Comparison of ENCODE assay signal across 13 mouse cellular contexts in the genomic region with DNA sequence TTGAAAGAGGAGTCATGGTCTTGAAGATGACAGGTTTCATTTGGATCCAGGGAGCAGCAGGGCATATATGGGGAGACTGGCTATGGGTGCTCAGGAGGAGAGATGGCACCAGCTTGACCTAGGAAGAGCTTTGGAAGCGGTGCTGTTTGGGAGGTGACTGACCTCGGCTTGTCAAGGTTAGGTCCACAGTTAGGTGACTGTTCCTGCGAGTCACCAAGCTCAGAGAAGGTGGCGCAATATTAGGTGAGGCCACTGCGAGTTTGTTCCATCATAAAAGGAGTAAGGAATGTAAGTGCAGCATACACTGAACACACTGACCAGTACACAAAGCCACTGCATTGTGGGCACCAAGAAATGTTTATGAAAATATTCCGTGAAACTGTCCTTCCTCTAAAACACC.
"Had no signal": no experiment of that assay in that cellular context is flagged by ENCODE, and none has a peak within 500 bp of the region (broad histone marks: within the 10 kb centered on the region; RNA-seq: fewer than 3 reads in every experiment).

No protein-coding gene starts in this region.

- H3K4me1 ChIP-seq: kidney, embryonic 15.5 days had no signal

- H3K9me3 ChIP-seq: kidney, embryonic 15.5 days; limb, embryonic 13.5 days; midbrain, embryonic 13.5 days had no signal

- H3K9ac ChIP-seq: kidney, embryonic 15.5 days; limb, embryonic 13.5 days; midbrain, embryonic 13.5 days had no signal

- H3K27me3 ChIP-seq: kidney, embryonic 15.5 days; limb, embryonic 13.5 days; midbrain, embryonic 13.5 days had no signal

- H3K4me3 ChIP-seq: kidney, embryonic 15.5 days; limb, embryonic 13.5 days; midbrain, embryonic 13.5 days had no signal

- ATAC-seq: intestine, embryonic 16.5 days; midbrain, embryonic 13.5 days had no signal

- H3K27ac ChIP-seq: kidney, embryonic 15.5 days; limb, embryonic 13.5 days; midbrain, embryonic 13.5 days had no signal

- DNase-seq: kidney, adult 2 months; kidney, postnatal 25 days; layer of hippocampus, adult 9-11 months; left cerebral cortex, postnatal 4 days; lung, adult 18-20 months; right cerebral cortex, adult 18-20 months; right cerebral cortex, postnatal 25 days; thymus, adult 18-20 months; thymus, postnatal 14 days had no signal

- H3K4me2 ChIP-seq: kidney, embryonic 15.5 days; limb, embryonic 13.5 days; midbrain, embryonic 13.5 days had no signal
